Mouse (Mus musculus): ENCODE results near the gene Mical3. TPM values are rescaled to one million over a fixed set of nuclear protein-coding genes. Genes with fewer than 3 reads are reported as not detected.

Mical3 gene
- 22.0 and 24.3 TPM in 2 replicates for total RNA-seq (2017)

DNA sequence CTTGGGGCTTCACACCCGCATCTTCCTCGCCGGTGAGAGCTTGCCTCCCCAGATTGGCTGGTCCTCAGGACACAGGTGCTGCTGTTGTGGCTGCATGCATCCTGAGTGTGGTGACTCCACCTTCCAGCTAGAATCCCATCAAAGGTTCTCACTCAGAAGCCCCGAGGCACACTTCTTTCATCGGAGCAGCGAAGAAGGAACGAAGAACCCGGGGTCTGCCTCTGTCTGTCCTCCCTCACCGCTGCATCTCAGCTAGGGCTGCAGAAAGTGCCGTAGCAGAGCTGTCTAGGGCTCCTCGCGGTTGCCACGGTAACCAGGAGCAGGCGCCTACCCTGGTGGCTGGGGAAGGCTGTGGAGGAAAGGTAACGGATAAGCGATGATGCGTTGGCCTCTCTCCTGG lies at the start of gene Mical3:
Gene Mical3 (minus strand): TSS at position 227 of the 400 bp plus-strand sequence.
- ATAC-seq (replicated peaks; ENCODE audit: low read depth, poor library complexity, severe bottlenecking) = peak; percentile 41

DNA sequence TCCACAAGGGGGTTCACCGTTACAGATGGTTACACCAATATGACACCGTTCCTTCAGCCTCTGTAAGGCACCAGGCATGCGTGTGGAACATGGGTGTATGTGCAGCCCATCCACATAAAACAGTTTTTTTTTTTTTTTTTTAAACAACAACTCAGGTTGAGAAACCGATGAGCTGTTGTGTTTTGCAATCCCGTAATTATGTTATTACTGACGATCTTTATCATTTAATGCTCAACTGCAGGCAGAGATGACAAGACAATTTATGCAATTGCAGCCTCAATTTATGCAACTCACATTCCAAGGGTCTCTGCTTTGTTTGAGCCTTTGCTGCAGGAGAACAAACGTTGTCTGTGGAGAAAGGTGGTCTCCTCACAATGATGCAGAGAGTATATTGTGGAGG lies 49.0 kb upstream of the Mical3 start:
- ATAC-seq (replicated peaks; ENCODE audit: low read depth, poor library complexity, severe bottlenecking) = no peak

- ATAC-seq (replicated peaks; ENCODE audit: low read depth, poor library complexity, severe bottlenecking) = peak; percentile 41; the same call in 1 of the 2 replicates
These were observed 48.0 kb upstream of the Mical3 start for GRCm38 (mm10) chr6:121178700-121179358.

DNA sequence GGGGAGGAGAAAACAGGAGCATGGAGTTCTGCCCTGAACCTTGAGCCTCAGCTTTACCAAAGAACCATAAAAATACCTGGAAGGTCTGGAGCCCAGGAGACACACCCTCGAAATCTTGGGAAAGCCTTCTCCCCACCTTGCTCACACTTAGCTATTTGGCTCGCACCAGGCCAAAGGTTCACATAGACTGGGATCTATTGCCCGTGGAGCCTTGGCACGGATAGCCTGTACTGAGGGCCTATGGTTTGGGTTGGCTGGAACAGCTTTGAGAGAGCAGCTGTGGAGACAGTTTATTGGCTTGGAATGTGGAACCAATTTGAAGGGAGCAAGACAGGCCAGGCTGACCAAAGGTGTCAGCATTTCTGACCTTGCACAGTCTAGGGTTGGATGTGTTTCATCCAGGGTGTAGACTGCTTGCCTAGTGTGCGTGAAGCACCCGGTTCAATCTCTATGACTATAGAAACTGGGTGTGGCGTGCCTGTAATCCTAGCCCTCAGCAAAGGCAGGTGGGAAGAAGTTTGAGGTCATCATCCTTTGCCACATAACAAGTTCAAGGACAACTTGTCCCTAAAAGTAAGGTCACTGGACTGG lies 46.4 kb upstream of the Mical3 start:
- no peak for ATAC-seq (replicated peaks; ENCODE audit: low read depth, poor library complexity, severe bottlenecking)

- no peak for ATAC-seq (replicated peaks; ENCODE audit: low read depth, poor library complexity, severe bottlenecking)
These were observed 45.9 kb upstream of the Mical3 start for GRCm38 (mm10) chr6:121176731-121177098.

GRCm38 (mm10) chr6:121176011-121176730 lies 45.4 kb upstream of the Mical3 start:
- no peak for ATAC-seq (replicated peaks; ENCODE audit: low read depth, poor library complexity, severe bottlenecking)

DNA sequence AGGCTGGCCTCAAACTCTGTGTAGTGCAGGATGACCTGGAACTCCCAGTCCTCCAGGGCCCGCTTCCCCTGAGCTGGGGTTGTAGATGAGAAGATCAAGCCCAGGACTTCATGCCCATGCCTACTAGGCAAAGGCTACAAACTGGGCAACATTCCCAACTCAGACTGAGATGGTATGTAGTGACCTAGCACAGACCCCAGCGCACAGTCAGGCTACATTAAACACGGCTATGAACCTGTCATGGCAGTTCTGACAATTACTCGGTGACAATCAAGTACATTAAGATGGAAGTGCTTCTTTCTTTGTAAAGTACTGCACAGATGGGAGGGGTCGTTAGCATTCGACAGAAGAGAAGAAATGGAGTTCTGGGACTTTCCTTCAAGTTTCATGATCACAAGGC lies 44.0 kb upstream of the Mical3 start:
- ATAC-seq (replicated peaks; ENCODE audit: low read depth, poor library complexity, severe bottlenecking) = no peak

DNA sequence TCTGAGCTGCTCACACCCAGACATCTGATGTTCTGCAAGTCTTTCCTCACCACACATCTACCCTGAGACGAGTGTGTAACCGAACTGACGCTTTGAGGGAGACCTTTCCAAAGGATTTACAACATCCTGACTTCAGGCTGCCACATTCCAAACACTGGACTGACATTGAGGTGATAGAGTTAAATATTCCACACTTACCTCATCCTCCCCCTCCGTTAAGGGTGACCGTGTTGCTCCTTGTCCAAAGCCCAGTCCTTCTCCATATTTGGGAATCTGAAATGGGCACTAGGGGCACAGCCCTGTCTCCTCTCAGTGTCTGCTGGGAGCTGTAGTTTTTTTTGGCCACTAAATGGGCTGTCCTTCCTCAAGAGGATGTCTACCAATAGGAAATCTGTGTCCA lies 42.7 kb upstream of the Mical3 start:
- ATAC-seq (replicated peaks; ENCODE audit: low read depth, poor library complexity, severe bottlenecking) = no peak

DNA sequence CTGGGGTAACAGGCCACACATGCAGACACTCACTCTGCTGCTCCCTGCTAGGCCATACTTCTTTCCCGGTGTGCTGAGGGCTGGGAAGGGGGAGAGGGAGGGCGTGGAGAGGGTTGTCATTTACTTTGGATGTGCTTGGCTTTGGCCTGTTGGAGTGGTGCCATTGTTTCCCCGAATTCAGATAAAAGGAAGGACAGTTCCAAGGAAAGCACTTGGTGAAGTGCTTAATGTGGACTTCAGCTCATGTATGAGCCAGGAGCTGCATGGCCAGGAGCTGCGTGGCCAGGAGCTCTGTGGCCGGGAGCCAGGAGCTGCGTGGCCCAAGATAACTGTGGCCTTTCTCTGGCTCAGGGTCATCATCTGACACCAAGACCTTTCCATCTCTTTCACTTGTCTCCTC lies 40.3 kb upstream of the Mical3 start:
- ATAC-seq (replicated peaks; ENCODE audit: low read depth, poor library complexity, severe bottlenecking) = no peak

DNA sequence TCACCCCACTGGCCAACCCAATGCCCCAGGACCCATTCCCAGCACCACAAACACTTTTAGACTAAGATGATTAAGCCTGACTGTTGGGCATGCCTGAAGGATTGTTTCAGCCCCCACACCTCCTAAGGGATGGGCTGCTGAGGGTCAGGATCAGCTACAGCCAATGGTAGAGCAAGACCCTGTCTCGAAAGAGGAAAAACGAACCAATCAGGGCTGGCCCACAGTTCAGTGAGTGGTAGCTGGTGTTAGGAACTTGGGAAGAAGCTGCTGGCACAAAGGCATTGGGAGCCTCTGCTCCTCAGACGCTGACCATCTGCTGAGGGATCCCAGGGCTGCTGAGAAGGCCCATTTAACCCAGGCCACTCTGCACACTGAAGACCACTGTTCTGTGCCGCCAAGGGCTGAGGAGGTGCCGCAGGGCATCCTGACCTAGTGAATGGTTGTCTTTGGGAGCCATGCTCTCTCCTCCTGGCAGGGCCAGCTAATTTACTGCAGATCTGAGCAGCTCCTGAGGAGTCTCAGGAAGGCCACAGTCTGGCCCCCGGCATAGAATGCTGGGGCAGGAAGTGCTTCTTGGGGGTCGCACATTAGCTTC lies 36.7 kb upstream of the Mical3 start:
- no peak for ATAC-seq (replicated peaks; ENCODE audit: low read depth, poor library complexity, severe bottlenecking)

DNA sequence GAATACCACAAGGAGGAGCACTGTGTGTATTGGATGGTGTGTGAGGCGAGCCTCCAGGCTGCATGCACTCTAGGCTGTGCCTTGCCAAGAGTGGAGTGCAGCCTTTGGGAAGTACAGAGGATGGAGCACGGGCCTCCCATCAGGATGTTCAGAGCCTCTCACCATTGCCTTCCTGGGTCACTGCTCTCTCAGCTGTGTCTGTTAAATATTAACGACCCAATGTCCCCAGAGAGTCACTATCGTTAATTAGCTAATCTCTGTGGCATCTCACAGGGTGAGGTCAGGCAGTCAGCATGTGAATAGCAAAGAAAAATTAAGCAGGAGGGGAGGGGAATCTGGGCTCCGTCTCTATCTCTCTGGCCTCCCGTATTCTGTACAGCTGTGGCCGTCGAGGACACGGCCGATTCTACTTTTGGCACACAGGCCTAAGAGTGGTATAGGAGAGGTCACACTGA lies 35.3 kb upstream of the Mical3 start:
- ATAC-seq (replicated peaks; ENCODE audit: low read depth, poor library complexity, severe bottlenecking) = no peak

DNA sequence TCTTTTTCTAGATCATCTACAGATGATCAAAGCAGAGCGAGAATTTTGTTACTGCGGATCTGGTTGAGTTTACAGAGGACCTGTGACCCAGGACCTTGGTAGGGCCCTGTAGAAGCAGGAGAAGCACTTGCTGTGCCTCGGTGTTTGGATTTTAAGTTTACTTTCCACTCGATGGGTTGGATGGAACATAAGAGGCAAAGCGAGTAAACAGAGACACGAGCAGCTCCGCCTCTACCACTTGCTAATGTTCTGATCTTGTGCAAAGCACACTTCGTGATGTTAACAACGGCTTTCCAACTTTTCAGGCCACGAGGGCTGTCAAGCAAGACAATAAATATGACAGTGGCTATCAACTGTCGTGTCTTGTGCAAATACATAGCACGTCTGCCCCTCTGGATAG lies 31.8 kb upstream of the Mical3 start:
- no peak for ATAC-seq (replicated peaks; ENCODE audit: low read depth, poor library complexity, severe bottlenecking)

DNA sequence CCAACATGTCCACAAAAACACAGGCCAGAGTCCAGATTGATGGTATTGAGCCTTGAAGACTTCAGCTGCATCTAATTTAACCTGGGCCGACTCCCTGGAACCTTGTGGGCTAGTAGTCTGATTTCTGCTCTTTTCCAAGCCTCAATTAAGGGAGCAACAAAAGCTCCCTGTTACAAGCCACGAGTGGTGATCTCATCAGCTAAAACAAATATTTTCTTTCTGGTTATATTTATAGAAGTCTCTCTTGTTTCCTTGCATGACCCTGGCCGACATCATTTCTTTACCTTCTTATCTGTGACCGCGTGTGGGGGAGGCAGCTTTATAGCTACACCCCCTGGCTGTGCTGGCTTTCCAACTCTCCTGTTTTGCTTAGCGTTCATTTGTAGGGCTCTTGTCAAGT lies 29.3 kb upstream of the Mical3 start:
- ATAC-seq (replicated peaks; ENCODE audit: low read depth, poor library complexity, severe bottlenecking) = no peak

- no peak for ATAC-seq (replicated peaks; ENCODE audit: low read depth, poor library complexity, severe bottlenecking)
These were observed 28.8 kb upstream of the Mical3 start for GRCm38 (mm10) chr6:121159616-121160015.

DNA sequence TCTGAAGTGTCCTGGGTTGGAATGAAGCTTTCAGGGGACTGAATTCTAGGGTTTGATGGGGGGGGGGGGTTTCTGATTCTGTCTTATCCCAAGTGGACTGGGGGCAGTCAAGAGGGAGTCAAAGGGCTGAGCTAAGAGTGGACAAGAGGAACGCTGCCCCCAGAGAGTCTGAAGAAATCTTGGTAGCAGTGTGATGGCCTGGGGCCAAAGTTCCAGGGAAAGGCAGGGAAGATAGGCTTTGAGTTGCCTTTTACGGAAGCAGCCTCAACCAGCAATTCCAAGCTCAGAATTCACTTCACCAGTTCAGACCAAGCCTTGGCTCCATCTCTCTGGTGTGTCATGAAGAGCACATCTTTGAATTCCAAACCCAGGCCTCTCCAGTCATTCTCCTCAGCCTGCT lies 25.2 kb upstream of the Mical3 start:
- no peak for ATAC-seq (replicated peaks; ENCODE audit: low read depth, poor library complexity, severe bottlenecking)

DNA sequence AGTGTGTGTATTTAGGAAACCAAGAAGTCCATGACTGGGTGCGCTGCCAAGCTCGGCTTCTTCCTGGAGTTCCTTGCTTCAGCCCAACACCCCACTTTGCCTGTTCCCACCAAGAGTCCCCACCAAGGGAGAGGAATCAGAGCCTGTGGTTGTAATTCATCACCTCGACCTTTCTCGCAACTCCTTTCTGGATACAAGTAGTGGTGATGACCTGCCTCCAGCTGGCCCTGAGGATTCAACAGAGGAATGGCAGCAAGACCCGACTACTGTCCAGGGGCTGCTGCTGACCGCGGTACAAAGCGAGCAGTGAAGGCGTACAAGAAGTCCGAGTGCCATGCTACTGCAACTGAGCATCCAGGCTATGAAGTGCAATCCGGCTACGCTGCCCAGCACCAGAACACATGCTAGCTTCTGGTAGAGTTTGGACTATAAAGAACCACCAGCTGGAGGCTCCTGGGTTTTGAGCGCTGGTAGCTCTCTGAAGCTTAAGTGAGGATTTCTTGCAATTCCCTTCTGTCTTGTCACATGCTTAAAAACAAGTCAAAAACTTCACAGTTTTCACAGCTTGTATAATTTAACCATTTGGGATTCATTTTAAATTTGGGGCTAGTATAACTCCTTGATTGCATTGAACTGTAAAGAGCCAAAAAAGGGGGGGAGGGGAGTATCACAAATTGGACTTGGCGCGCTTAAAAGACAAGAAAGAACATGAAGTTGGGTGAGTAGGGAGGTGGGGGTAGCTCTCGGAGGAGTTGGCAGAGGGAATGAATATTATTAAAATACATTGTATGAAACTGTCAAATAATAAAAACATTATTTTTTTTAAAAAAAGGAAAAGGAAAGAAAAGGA lies 23.9 kb upstream of the Mical3 start:
- ATAC-seq (replicated peaks; ENCODE audit: low read depth, poor library complexity, severe bottlenecking) = no peak

DNA sequence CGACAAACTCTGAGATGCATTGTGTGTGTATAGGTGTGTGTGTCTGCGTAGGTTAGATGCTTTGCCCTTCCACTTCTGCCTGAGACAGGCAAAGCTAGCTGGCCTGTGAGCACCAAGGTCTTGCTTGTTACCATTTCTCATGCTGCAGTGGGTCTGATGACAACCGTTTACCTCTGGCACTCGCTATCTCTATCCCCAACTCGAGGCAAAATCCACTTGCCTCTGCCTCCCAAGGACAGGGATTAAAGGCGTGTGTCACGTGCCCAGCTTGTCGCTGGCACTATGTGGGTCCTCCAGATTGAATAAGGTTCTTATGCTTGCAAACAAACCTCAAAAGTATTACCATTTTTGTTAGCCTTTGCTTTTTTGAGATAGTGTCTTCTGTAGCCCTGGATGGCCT lies 22.4 kb upstream of the Mical3 start:
- ATAC-seq (replicated peaks; ENCODE audit: low read depth, poor library complexity, severe bottlenecking) = no peak

DNA sequence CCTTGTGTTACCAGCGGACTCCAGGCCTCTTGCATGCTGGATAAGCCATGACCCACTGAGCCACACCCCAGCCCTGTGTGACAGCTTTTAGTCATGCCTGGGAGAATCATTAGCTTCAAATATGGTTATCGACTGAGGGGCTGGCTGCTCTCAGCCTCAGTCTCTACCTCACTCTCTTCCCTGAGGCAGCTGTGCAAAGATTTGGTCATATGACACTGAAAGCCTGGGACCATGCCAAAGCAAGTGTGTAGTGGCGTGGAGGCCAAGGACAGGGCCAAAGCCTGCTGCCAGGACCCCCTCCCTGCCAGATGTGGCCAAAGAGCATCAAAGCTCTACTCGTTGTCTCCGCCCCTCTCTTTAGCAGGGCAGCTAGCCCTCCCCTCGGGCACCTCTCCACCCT lies 20.9 kb upstream of the Mical3 start:
- no peak for ATAC-seq (replicated peaks; ENCODE audit: low read depth, poor library complexity, severe bottlenecking)

GRCm38 (mm10) chr6:121150126-121150525 lies 19.3 kb upstream of the Mical3 start:
- ATAC-seq (replicated peaks; ENCODE audit: low read depth, poor library complexity, severe bottlenecking) = no peak

GRCm38 (mm10) chr6:121149420-121149819 lies 18.6 kb upstream of the Mical3 start:
- 0 out of 2 replicates have a peak, but pooled peaks have one; percentile 19 for ATAC-seq (replicated peaks; ENCODE audit: low read depth, poor library complexity, severe bottlenecking)
